Mouse (Mus musculus) hindbrain, embryonic 14.5 days (tissue): ENCODE data around the gene Ano6. TPM values are rescaled to one million over a fixed set of nuclear protein-coding genes. Genes with fewer than 3 reads are reported as not detected.

Experiments used
- ATAC-seq: fragments of 200-750 bp; cut with Nextera tagmentation; 2 replicates; pipeline ENCODE4 v1.8.0; 2017; ENCODE audit warnings: moderate number of reproducible peaks, mild to moderate bottlenecking, moderate TSS enrichment, moderate library complexity; ENCODE audit not compliant: low FRiP score
- DNase-seq: peaks from one replicate; pipeline ENCODE4 v3.0.0-alpha.2; 2015; ENCODE audit warnings: low spot score
- H3K27ac ChIP-seq: fragments of 300-500 bp; sonication (generic); 2 replicates; pipeline ENCODE4 v1.5.1; 2014; ENCODE audit warnings: mild to moderate bottlenecking, moderate library complexity
- H3K27me3 ChIP-seq: fragments of 300-500 bp; sonication (generic); 2 replicates; pipeline ENCODE4 v1.6.1; 2014; ENCODE audit warnings: mild to moderate bottlenecking, low read length, mixed read lengths; ENCODE audit not compliant: control insufficient read depth, insufficient read depth
- H3K36me3 ChIP-seq: fragments of 300-500 bp; sonication (generic); replicated peaks from 2 replicates; pipeline ENCODE4 v1.6.1; 2014; ENCODE audit not compliant: control insufficient read depth, insufficient read depth
- H3K4me1 ChIP-seq: fragments of 300-500 bp; sonication (generic); replicated peaks from 2 replicates; pipeline ENCODE4 v1.6.1; 2014; ENCODE audit warnings: antibody characterized with exemption, low read length, mixed read lengths; ENCODE audit not compliant: control insufficient read depth, insufficient read depth
- H3K4me2 ChIP-seq: fragments of 300-500 bp; sonication (generic); replicated peaks from 2 replicates; pipeline ENCODE4 v1.6.1; 2014; ENCODE audit warnings: mild to moderate bottlenecking, moderate library complexity
- H3K4me3 ChIP-seq: fragments of 300-500 bp; sonication (generic); replicated peaks from 2 replicates; pipeline ENCODE4 v1.5.1; 2014; ENCODE audit warnings: mild to moderate bottlenecking, low read length
- H3K9ac ChIP-seq: fragments of 300-500 bp; sonication (generic); 2 replicates; pipeline ENCODE4 v1.6.1; 2014
- H3K9me3 ChIP-seq: fragments of 300-500 bp; sonication (generic); 2 replicates; pipeline ENCODE4 v1.6.1; 2016; ENCODE audit warnings: low read length; ENCODE audit not compliant: control insufficient read depth
- WGBS: fragments of 180-500 bp; shearing (Covaris S2); extraction: QIAGEN DNeasy Blood & Tissue Kit; methylation state at CpG from one replicate; pipeline ENCODE4 v1.1.7; 2014; 5-methylcytosine and 5-hydroxymethylcytosine counted together
- polyA plus RNA-seq: library from polyadenylated mRNA; unstranded; fragments of >200 nt; fragmentation: Nextera tagmentation; extraction: Ambion mirVana; gene quantifications from 2 replicates; pipeline ENCODE4 v1.2.1, GENCODE M21; 2014

The Ano6 gene
- polyA plus RNA-seq, 1 experiment from 2014 or later = 33.2 TPM

DNA sequence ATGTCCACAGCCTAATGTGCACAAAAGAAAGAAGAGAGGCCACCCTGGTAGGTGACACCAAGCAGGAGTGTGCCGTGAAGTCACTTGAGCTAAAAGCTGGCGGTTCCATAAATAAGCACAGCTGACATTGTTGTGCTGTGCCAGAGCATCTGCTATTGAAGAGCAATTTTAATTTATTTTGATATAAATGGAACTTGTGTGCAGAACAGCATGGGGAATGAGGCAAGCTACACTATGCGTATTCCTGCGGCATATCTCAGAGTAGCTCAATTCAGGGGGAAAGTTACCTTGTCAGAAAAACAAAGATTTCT, 173.6 kb downstream of the Ano6 start:
- Histone ChIP-seq H3K4me3 (no peak overlapping the region), H3K9me3 (no peaks in the 10 kb centered on the region), H3K36me3 (peaks cover 21% of the 10 kb centered on the region; the same call in 1 of the 2 replicates), H3K27ac (peak overlapping the region; percentile 6; the same call in 1 of the 2 replicates), H3K4me1 (peaks cover 17% of the 10 kb centered on the region), H3K9ac (no peak overlapping the region), H3K27me3 (no peaks in the 10 kb centered on the region), H3K4me2 (no peak overlapping the region)
- DNase-seq = no peak
- WGBS = 44% methylated on average over 4 of the region's 4 CpGs
- ATAC-seq = no peak

- Histone ChIP-seq H3K27me3 (no peaks in the 10 kb centered on the region), H3K27ac (no peak overlapping the region), H3K36me3 (peaks cover 35% of the 10 kb centered on the region; the same call in 1 of the 2 replicates), H3K4me3 (no peak overlapping the region), H3K9me3 (no peaks in the 10 kb centered on the region), H3K4me2 (no peak overlapping the region), H3K9ac (no peak overlapping the region), H3K4me1 (peaks cover 17% of the 10 kb centered on the region)
- DNase-seq (no peak), ATAC-seq (no peak)
- 90% methylated on average over 2 of the region's 2 CpGs for WGBS
Measured at GRCm38 (mm10) chr15:95966979-95967378, 176.3 kb downstream of the Ano6 start.

GRCm38 (mm10) chr15:95967516-95968196, 177.0 kb downstream of the Ano6 start:
- ATAC-seq (no peak), DNase-seq (no peak)
- H3K4me3 ChIP-seq = no peak overlapping the region
- no peak overlapping the region for H3K27ac ChIP-seq
- H3K9ac ChIP-seq = no peak overlapping the region
- no peak overlapping the region for H3K4me2 ChIP-seq
- no peaks in the 10 kb centered on the region for H3K27me3 ChIP-seq
- H3K36me3 ChIP-seq = peaks cover 36% of the 10 kb centered on the region; the same call in 1 of the 2 replicates
- 68% methylated on average over 16 of the region's 16 CpGs for WGBS
- H3K4me1 ChIP-seq = peaks cover 17% of the 10 kb centered on the region
- H3K9me3 ChIP-seq = no peaks in the 10 kb centered on the region

DNA sequence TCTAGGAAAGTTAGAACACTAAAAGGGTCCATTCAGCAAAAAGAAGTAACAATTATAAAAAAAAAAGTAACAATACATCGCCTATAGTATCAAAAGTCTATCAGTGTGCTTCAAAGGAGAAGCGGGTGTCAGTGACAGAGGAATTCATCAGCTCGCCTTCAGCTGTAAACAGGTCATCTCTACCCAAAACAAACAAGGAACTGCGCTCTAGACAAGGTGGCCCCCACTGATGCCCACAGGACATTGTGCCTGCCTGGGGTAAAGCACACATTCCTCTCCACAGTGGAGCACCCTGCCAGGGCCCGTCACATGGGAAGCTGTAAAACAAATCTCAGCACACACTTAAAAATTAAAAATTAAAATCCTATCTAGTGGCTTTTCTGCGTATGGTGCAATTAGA, 179.0 kb downstream of the Ano6 start:
- DNase-seq = no peak
- no peaks in the 10 kb centered on the region for H3K27me3 ChIP-seq
- H3K27ac ChIP-seq = no peak overlapping the region
- 85% methylated on average over 6 of the region's 6 CpGs for WGBS
- H3K9ac ChIP-seq = no peak overlapping the region
- H3K4me2 ChIP-seq = no peak overlapping the region
- H3K36me3 ChIP-seq = peaks cover 55% of the 10 kb centered on the region
- no peak overlapping the region for H3K4me3 ChIP-seq
- H3K4me1 ChIP-seq = peaks cover 5% of the 10 kb centered on the region; the same call in 1 of the 2 replicates
- no peaks in the 10 kb centered on the region for H3K9me3 ChIP-seq
- no peak for ATAC-seq

DNA sequence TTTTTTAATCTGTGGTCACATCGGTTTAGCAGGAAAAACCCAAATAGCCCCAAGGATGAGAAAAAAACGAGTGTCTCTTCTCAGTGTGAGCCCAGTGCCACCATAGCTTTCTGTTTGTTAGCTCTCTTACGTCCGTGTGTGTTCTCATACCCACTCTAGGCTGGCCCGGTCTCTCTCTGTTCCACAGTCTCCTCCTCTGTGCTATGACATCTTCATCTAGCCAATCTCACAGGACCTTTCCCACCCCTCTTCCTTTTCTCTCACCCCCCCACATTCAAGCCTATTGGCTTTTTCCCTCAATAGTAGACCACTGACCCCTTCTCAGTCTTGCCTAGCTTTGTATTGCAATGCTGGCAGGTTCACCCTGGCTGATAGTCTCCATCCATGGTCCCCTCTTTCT, 179.5 kb downstream of the Ano6 start:
- H3K9ac ChIP-seq = no peak overlapping the region
- no peaks in the 10 kb centered on the region for H3K27me3 ChIP-seq
- no peak overlapping the region for H3K27ac ChIP-seq
- DNase-seq (no peak), ATAC-seq (no peak)
- no peak overlapping the region for H3K4me3 ChIP-seq
- H3K4me1 ChIP-seq = no peaks in the 10 kb centered on the region
- no peak overlapping the region for H3K4me2 ChIP-seq
- WGBS = 93% methylated on average over 5 of the region's 5 CpGs
- H3K9me3 ChIP-seq = no peaks in the 10 kb centered on the region
- H3K36me3 ChIP-seq = peaks cover 61% of the 10 kb centered on the region

DNA sequence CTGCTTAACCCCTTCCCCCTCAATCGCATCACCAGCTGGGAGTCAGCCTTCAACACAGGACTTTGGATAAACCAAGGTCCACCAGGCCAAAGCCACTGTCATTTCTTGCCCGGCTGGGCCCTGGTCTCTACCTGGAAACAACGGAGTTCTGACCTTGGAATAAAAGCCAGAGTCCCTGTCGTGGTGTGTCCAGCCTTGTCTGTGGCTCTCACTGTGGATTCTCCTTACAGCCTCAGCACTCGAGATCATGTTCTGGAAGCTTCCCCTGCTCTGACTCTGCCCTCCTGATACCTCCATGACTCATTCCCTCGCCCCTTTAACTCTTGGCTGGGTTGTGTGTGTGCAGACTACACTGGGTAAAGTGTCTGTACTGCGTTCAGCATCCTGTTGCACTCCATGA, 180.0 kb downstream of the Ano6 start:
- Histone ChIP-seq H3K27ac (no peak overlapping the region), H3K9me3 (no peaks in the 10 kb centered on the region), H3K27me3 (no peaks in the 10 kb centered on the region), H3K4me1 (no peaks in the 10 kb centered on the region), H3K4me2 (no peak overlapping the region), H3K36me3 (peaks cover 61% of the 10 kb centered on the region), H3K9ac (no peak overlapping the region), H3K4me3 (no peak overlapping the region)
- no peak for DNase-seq
- ATAC-seq = no peak
- 91% methylated on average over 7 of the region's 7 CpGs for WGBS

- WGBS = 93% methylated on average over 8 of the region's 8 CpGs
- Histone ChIP-seq H3K4me3 (no peak overlapping the region), H3K27me3 (no peaks in the 10 kb centered on the region), H3K4me1 (no peaks in the 10 kb centered on the region), H3K27ac (no peak overlapping the region), H3K9me3 (no peaks in the 10 kb centered on the region), H3K9ac (no peak overlapping the region), H3K36me3 (peaks cover 61% of the 10 kb centered on the region), H3K4me2 (no peak overlapping the region)
- DNase-seq (no peak), ATAC-seq (no peak)
Measured at GRCm38 (mm10) chr15:95971302-95971701, 180.7 kb downstream of the Ano6 start.

GRCm38 (mm10) chr15:95972156-95972555, 181.5 kb downstream of the Ano6 start:
- DNase-seq = no peak

GRCm38 (mm10) chr15:95972621-95973020, 182.0 kb downstream of the Ano6 start:
- DNase-seq = no peak
- peaks cover 61% of the 10 kb centered on the region for H3K36me3 ChIP-seq

More at GRCm38 (mm10) chr15:95972156-95972555, 181.5 kb downstream of the Ano6 start:
- 97% methylated on average over 15 of the region's 15 CpGs for WGBS
- H3K4me3 ChIP-seq = no peak overlapping the region
- H3K4me1 ChIP-seq = no peaks in the 10 kb centered on the region
- ATAC-seq = no peak
- no peaks in the 10 kb centered on the region for H3K9me3 ChIP-seq
- peaks cover 61% of the 10 kb centered on the region for H3K36me3 ChIP-seq
- H3K9ac ChIP-seq = no peak overlapping the region
- H3K27ac ChIP-seq = no peak overlapping the region
- no peak overlapping the region for H3K4me2 ChIP-seq
- H3K27me3 ChIP-seq = no peaks in the 10 kb centered on the region

More at GRCm38 (mm10) chr15:95972621-95973020, 182.0 kb downstream of the Ano6 start:
- WGBS = 97% methylated on average over 12 of the region's 12 CpGs
- no peak for ATAC-seq
- Histone ChIP-seq H3K4me2 (no peak overlapping the region), H3K27me3 (no peaks in the 10 kb centered on the region), H3K4me1 (no peaks in the 10 kb centered on the region), H3K4me3 (no peak overlapping the region), H3K27ac (no peak overlapping the region), H3K9ac (no peak overlapping the region), H3K9me3 (no peaks in the 10 kb centered on the region)
